Mouse (Mus musculus) heart, adult 2 months (tissue): ENCODE results near the gene Ank3.

ENCODE experiments used
- CTCF ChIP-seq: fragments of 200-600 bp; IDR thresholded peaks from 2 replicates; pipeline ENCODE4 v1.8.1; 2022; ENCODE audit warnings: antibody characterized with exemption, mild to moderate bottlenecking, moderate library complexity
- EP300 ChIP-seq: fragments of 200-500 bp; IDR thresholded peaks from 2 replicates; pipeline ENCODE4 v1.6.1; 2011; ENCODE audit warnings: low read depth, low read length, control low read depth; ENCODE audit not compliant: insufficient read depth
- POLR2A ChIP-seq: fragments of 200-500 bp; IDR thresholded peaks from 2 replicates; pipeline ENCODE4 v1.6.1; 2011; ENCODE audit warnings: mild to moderate bottlenecking, low read depth, low read length, control low read depth; ENCODE audit not compliant: insufficient read depth

DNA sequence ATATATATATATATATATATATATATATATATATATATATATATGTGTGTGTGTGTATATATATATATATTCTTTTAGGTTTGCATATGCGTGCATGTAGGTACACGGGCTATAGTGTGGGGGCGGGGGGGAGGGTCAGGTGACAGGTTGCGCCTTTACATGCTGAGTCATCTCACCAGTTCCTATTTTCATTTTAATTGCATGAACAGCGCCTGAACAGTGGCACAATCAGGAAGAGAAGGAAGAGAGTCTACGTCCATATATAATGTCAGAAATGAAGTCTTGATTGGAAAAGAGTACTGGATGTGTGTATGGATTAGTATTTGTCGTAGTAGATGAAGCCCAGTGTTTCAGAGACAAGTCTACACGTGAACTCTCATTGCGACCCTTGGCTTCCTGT, 459.4 kb downstream of the Ank3 start:
- TF ChIP-seq CTCF (no peak), POLR2A (no peak), EP300 (no peak)
